Mouse (Mus musculus) thymus, postnatal 36 days (tissue): ENCODE data around the gene Dgki.

Experiments
- DNase-seq, 2 experiments: peaks; one replicate each; pipeline ENCODE4 v3.0.0; 2022; ENCODE audit warnings: mixed read lengths in 2 of 2

Gene Dgki

DNA sequence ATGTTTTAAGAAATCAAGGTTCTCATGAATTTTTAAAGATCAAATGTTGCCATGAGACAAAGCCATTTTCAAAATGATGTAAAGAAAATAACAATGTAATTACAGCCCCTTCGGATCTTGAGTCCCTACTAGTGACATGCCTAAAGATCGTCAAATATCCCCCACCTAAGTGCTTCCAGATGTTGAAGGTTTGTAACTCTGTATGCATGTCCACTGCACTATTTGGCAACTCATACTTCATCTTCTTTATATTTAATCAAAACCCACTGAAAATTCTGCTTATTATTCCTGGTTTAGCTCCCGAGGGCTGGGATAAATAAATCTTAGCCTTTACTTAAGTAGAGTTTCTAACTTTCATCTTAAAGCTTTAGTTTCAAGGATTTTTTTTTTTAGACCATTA lies 458.3 kb downstream of the Dgki start:
- no peak for DNase-seq

DNA sequence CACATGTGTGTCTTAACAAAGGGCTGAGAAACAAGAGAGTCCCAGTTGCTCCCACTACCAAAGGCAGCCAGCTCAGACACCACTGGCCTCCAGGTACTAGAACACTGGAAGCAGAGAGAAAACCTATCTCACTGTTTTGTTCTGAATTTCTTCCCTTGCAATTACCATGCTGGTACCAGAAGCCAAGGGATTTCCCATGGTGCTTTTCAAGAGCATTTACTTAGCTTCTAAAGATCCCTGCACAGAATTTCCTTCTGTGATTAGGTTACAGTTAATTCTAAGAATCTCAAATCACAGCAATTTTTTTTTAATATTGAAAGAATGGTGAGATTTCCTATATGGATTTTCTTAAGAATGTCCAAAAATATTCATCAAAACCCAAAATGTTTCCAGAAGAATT lies 458.8 kb downstream of the Dgki start:
- DNase-seq = no peak

DNA sequence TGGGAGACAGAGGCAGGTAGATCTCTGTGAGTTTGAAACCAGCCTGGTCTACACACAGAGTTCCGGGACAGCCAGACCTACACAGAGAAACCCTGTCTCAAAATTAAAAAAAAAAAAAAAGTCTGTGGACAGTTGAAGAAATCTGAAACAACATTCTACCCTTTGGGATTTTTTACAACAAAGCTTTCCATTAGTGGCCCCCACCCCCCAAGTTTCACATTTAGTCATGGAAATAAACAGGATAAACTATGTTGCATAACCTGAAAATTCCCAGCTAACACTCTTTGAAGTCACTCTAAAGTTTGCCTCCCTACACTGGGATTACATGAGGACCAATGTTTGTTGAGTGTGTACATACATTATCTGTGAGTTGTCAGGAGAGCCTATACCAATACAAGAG lies 461.2 kb downstream of the Dgki start:
- no peak for DNase-seq

DNA sequence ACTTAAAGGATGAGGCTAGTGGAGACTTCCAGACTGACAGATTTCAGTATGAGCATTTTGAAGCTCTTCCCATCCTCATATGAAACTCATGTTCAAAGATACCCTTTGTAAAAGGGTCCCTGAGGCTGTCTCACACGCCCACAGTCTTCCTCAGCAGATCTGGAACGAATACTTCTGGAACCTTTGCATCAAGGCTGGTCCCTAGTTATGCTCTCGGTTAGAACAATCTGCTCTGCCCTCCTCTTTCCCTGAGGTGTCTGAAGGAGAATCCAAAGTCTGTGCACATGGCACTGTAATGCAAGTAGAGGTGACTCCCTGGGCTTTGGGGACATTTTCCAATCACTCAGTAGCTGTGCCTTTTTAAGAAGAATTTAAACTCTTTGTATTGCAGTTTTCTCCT lies 464.6 kb downstream of the Dgki start:
- no peak for DNase-seq

DNA sequence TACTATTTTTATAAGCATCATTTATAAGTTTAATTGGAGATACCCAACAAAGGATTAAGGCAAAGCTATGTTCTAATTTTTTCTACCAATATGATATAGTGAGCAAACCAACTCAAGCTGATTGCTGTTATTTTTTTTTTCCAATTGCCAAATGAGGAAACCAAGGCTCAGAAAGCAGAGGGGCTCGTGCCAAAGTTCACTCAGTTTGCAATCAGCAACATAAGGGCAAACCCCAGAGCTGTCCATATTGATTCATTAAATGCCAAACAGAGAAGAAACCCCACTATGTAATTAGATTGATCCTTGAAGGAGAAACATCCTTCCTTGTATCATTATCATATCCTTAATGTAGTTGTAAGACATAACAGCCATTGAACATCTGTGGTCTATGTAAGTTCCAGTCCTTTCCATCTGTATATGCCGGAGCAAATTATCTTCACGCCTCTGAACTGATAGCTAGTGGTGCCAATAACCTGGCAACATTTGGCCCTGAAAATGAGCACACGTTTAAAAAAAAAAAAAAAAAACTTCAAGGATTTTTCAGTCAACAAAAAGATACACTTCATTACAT lies 465.2 kb downstream of the Dgki start:
- no peak for DNase-seq

DNA sequence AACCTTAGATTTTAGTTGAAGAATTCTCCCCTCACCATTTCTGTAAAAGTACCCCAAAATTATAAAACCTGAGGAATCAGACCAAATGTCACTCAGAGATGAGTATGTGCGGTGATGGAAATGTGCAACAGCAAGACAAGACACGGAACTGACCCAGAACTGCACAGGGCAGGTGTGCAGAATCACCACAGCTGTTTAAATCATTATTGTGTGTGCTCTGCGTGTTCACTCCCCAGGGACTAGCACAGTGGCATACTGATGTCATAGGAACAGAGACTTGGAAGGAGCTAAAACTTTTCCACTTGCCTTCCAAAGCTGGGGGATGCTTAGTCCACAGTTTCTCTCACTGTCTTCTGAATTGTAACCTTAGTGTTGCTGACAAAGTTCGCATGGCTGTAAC lies 467.3 kb downstream of the Dgki start:
- DNase-seq = no peak

DNA sequence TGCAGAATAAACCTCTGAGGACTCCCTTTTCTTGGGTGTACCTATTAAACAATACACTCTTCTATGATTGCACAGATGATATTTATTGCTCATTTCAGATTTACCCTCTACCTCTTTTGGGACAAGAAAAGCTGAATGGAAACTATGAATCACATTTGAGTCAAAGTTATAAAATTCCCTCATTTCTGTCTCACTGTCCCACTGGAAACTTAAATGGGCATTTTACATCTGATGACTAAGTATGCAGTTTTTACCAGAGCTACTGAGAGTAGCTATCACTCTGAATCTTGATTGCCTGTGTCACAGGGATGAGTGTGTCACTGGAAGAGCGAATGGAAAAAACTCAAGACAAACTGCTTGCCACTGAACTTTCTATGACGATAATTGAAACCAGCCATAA lies 467.8 kb downstream of the Dgki start:
- DNase-seq = no peak

DNA sequence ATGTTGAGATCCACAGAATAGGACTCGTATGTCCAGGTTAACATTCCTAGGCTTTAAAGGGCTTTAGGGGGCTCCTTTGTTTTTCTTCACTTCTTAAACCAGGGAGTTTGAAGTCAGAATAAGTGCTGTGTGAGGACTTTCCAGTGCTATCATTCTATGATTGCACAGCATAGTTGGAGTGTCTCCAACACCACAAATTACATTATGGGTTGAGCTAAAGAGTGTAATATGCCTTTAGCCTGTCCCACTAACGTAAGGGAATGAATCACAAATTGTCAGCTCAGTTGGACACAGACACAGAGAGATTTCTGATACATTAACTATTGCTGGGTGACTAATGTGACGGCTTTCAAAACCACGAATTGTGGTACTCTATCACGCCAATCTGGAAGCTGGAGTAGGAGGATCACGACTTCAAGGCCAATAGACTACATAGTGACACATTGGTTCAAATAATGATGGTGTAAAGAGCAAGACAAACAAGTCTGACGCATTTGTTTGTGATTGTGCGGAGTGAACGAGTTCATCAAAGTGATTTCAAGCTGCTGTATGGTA lies 469.5 kb downstream of the Dgki start:
- no peak for DNase-seq

DNA sequence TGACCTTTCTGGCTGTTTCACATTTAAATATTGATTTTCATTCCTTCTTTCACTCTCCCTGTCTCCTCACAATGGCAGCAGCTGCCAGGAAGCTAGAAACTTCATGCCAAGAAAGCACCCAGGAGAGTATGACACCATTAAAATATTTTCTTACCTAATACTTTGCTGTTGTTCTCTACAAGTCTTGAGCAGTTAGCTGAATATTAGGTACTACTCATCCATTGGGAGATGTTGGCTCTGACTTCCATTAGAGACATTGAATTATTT lies 480.3 kb downstream of the Dgki start:
- no peak for DNase-seq

DNA sequence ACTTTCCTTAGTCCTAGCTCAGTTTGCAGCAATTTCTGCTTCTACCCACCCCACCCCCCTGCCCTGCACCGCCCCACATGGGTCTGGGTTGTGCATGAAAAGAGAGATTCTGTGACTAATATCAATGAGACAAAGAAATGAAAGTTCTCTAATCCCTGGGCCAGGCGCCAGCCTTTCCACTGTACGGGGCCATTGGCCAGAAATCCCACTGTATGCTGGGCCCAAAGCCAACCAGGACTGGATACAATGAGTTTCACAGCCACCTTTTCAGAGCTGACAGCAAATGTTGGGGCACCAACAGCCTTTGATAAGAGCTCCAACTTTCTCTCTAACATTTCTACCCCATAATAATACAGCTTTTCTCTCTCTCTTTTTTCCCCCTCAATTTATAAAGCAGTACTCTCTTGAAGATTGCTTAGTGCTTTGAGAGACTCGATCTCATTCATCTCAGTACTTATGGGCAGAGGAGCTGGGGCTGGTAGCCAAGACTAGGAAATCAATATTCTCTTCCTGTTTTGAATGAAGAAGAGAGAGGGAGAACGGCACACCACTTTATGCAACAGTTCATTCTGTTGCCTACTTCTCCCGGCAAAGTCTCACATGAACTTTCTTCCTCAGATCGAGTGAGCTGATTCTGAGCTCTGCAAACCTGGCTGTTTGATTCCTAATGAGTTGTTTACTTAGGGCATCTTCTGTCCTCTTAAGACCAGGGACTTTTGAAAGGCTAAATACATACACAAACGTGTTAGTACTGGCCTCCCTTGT lies 480.8 kb downstream of the Dgki start:
- no peak for DNase-seq

DNA sequence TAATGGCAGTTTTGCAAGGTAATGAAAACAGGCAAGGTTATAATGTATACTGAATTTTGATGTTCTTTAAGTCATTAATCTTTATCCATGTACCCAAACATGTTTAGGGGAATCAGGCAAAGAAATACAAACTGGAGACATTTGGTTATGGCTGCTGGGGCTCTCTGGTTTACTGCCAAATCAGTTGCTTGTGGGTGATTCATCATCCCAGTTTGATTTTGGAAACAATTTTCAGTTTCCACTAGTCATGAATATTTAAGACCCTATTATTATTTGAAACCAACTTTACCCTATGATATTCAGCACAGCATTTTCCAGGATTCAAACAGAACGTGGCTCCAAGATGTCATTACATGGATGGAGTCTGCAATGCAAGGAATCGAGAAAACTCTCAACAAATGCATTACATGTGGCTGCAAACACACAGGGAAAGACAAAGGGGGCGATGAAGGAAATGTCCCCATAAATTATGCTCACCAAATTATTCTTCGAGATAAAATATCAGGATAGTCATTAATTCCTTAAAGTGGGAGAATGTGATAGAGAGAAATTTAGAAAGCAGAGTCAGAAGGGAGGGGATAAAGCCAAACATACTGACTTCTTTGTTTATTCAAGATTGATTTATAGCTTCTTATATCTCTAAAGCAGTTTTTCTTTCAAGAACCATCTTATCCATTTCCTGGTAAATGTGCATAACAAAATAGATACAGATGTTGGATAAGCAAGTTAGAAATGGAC lies 481.5 kb downstream of the Dgki start:
- DNase-seq = no peak

DNA sequence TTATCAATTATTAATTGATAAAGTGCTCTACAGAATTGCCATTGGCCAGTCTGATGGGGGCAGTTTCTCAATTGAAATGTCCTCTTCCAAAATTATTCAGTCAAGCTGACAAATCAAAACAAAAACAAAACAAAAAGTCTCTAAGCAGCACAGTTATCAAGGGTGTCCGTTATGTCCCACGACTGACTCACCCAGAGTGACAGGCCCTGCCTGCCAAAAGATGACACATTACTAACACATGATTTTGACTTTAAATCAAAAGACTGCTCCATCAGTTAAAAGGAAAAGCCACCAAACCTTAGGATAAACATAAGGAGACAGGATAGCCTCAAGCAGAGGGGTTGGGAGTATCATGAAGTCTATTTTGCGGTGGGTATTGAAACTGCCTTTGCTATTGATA lies 483.3 kb downstream of the Dgki start:
- DNase-seq = no peak

DNA sequence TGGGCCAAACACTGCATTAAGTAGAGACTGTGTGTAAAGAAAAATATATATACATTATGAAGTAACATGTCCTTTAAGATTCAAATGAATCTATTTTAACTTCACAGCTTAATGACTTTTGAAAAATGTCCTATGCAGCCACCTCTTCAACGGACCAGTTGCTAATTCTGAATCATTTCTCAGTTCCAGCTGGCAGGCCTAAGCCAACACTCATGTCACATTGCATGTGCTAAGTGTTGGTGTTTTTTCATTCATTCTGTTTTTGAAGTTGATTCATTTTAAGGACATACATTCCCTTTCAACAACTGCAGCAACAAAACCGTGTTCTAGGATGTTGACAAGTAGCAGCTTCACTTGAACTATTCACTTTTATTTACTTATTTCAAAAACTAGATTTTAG lies 484.0 kb downstream of the Dgki start:
- DNase-seq = no peak

DNA sequence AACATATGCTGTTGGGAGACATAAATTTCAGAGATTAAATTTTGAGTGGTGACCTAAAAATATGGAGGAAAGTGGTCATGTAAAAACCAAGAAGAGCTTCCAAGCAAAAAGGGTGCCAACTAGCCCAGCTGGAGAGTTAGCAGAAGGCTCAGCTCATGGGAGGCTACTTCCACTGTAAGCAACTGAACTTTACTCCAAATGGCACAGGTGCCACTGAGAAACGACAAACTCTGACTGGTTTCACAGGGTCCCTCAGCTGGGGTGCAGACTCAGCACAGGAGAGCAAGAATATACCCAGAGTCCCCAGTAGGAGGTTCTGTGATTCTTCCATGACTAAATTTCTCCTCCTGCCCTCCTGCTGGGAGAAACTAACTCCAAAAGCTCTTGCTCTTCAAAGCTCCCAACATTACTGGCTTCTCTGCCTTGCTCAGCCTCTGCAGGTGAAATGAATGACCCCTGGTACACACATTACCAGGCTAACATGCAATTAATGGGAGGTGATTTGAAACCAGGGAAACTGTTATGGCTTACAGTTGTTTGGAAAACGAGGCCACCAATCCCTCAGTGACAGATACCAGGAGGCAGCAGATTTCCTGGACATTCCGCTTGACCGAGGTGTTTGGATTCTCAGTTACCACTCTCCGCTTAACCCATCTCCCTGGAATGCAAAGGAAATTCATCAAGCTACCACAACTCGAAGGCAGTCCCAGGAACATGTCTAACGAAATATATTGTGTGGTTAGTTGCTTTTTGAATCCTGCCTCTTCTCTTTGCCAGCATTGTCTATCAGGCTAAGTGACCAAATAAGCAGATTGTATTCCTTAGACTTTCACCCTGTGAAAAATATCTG lies 487.1 kb downstream of the Dgki start:
- no peak for DNase-seq

DNA sequence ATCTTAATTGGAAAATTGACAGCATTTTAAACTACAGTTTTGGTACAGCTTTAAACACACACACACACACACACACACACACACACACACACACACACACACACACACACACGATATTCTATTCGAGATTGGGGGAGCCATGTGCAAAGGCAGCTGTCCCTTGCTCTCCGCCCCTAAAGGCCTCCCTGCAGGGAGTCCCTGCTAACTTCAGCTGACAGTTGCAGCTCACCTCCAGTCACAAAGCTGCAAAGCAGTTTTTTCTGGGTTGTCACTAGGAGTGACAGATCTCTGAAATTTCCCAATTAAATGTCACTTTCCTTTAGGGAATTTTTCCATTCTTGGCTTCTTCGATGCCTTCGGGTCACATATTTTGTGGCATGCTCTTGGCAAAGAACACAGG lies 489.5 kb downstream of the Dgki start:
- no peak for DNase-seq

DNA sequence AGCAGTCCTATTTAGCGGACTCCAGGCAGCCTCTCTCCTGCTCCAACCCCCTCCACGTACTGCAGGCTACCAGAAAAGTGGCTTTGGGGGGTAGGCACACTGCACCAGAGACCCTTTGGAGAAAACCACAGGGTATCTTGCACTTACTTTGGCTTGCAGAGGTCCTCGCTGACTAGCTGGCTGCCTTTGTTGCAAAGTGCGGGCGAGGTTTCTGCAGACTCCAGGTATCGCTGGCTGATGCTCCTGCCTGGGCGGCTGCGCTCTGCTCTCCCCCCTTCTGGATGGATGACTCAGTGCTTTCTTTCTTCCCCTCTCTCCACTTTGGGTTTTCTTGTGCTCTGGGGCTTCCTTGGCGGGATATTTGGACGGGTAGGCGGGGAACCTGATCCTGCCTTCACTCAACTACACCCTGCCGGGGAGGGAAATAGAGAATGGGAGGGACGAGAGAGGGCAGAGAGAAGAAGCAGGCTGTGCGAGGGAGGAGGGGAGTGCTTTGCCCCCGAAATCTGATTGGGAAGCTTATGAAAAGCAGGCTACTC lies 490.2 kb downstream of the Dgki start, which contains the start of gene Ptn:
TSS of gene Ptn (minus strand) at position 474 of the 539 bp plus-strand sequence.
- DNase-seq = no peak

DNA sequence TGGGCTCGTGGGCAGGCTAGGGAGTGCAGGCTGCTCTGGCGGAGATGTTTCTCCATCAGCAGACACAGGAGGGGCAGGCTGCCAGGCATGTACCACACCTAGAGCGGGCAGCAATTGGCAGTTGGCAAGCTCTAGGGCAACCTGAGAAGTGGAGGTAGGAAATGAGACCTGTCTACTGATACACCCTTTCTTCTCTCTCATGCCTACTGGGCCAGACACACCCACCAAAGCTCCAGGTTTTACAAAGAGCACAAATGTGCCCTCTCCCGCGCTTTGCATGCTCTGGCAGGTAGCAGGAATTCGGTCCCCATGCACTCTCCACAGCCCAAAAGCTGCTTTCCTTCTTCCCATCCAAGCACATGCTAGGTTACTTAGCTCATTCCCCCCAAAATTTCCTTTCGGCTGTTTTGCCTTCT lies 490.7 kb downstream of the Dgki start:
- DNase-seq = no peak

DNA sequence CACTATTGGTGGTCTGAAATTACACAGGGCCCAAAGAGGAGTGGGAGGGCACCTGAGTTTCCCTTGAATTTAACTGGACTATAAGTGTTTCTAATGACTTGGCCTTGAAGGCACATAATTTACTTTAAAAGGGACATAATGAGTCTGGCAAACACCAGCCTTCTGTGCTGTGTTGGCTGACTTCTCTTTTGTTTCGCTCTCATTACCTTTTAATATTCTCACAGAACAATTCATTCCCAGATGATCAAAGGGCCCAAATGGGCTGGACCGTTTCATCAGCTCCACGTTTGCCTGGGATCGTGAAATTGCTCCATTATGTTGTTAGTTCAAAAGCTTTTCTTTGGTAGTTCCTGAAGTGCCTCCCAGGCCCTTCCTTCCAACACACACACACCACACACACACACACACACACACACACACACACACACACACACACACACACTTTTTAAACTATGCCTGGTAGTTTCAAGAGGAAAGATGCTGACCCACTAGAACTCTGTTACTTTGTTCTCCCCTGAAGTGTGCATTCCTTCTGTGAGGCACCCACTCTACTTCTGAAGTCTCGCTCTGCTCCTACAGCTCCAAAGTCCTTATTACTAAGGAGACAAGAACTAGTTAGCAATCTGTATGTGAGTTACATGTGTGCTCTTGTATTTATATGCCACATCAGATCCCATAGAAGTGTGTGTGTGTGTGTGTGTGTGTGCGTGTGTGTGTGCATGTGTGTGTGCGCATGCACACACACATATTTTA lies 491.5 kb downstream of the Dgki start:
- DNase-seq = no peak

DNA sequence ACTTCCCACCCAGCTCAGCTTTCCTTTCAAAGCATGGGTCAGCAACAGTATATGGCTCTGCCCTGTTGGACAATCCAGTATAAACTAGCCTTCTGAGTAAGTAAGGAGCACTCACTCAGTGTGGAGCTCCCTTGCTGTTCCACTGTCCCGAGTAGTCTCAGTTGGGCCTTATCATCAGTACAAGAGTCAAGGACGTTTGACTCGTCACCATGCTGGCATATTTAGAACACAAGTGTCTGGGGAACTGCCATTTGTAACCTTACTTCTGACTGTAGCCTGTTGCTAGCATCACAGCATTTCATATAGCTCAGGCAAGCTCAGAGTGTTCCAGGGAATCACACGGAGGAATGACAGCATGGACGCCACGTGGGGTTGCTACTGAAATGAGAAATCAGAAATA lies 493.1 kb downstream of the Dgki start:
- DNase-seq = no peak

DNA sequence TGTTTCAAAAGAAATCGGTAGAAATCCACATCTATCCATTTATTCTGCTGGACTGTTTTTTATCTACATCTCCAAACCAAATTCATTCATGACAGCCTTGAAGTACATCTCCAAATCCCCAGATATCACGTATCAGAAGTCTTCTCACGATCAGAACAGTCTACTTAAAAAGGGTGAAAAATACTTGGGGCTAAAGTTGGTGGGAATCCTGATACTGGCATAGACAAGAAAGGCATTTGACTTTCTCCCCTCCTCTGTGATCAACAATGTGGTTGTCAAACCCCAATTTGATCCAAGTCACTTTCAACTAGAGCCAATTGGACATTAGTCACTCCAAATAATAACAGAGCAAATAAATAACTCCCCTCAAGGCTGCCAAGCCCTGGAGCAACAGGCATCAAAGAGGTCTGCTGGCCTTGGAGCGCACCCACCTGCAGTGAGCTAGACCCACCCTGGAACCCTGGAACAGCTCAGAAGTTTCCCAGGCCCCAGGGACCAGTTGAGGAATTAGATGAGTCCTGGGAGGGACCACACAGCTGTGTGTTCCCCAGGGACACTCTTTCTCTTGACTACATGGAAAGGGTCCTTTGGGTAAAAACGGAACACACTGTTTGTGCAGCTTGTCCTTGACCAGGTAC lies 499.6 kb downstream of the Dgki start:
- DNase-seq = no peak

DNA sequence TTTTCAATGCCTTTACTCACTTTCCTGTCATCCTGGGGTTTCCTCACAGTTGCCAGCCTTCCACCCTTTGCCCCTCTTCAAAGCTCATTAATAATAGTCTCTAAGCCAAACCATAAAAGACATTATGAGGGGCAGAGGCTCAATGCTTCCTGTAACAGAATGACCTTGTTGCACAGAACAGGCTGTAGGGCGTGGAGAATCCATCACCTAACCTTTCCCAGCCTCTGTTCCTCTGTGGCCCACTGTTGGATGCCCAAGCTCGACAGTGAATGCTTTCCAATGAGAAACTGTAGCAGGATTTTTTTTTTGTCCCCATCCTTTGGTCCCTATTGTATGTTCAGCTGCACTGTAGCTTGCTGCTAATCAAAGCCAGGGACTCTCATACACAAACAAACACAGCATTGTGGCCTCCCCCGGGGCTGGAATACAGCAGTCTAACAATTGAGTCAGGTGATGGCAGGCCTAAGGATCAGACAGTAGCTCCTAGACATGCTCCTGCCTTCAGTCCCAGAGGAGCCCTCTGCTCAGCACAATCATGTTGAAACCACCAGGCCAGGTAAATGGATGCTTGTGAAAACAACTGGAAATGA lies 502.8 kb downstream of the Dgki start:
- no peak for DNase-seq
